Mouse (Mus musculus): ENCODE measurements around the gene Cox19.

DNA sequence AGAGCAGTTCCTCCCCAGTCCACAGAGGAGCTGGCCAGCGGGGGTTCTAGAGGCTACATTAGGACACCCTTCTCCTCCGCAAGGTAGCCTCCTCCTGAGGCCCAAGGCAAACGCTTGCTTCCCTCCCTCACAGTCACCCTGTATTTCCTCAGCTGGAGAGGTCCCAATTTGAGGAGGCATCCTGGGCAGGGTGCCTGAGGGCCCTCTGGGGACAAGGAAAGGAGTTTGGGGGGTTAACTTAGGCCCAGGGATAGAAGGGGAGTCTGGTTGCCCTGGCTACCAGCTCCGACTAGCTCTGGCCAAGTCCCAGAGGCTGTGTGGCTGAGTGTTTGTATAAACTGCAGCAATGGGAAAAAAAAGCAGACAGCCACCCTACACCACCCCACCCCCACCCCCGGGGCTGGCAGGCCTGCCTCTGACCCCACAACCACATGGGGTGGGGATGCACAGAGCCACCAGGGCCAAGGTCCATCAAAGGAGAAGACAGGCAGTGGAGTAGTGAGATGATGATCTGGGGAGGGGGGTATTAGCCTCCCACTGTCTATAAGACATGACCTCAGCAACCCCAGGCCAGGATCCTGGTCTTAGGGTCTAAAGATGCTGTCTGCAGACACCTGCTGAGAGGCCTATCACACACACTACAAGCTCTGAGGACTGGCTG is 13.8 kb upstream of the Cox19 start:
- TF ChIP-seq EP300 (IDR thresholded peaks at IDR 0.05; ENCODE audit: insufficient read depth, low read depth, low read length), result no peak
- TF ChIP-seq CTCF (IDR thresholded peaks at IDR 0.05; ENCODE audit: low read depth, low read length), result no peak
